Mouse (Mus musculus) MEL (cell line): ENCODE measurements at regions not wholly inside any gene's neighbourhood (a gene's known extent, or its start where the extent isn't known, plus 50 kb on each side); places are given as distances from the start of the nearest gene placed in this dataset.

Experiments used
- DNase-seq: peaks from one replicate; pipeline ENCODE4 v3.0.0; 2011; ENCODE audit warnings: low read depth, low spot score
- H3K27ac ChIP-seq: 2 replicates; pipeline ENCODE4 v1.5.1; 2012; ENCODE audit warnings: low read depth, mild to moderate bottlenecking, control low read depth, low read length, moderate library complexity; ENCODE audit not compliant: control insufficient read depth
- H3K27me3 ChIP-seq, 2 experiments: fragments of 150-350 bp in 1 of 2; sonication (generic) in 1 of 2; 2 replicates each; pipeline ENCODE4 v1.6.1; 2012; ENCODE audit warnings: low read length in 2 of 2, mild to moderate bottlenecking in 2 of 2, improper control_type of control experiment in 1 of 2, moderate library complexity in 1 of 2; ENCODE audit not compliant: insufficient read depth in 2 of 2, control insufficient read depth in 1 of 2
- H3K36me3 ChIP-seq, 2 experiments: 2 replicates each; pipeline ENCODE4 v1.6.1; 2012 to 2014; ENCODE audit warnings: low read length in 2 of 2, improper control_type of control experiment in 1 of 2, inconsistent platforms in 1 of 2, mild to moderate bottlenecking in 1 of 2; ENCODE audit not compliant: insufficient read depth in 2 of 2, control insufficient read depth in 1 of 2
- H3K4me1 ChIP-seq, 2 experiments: fragments of 150-350 bp in 1 of 2; sonication (generic) in 1 of 2; 2 replicates each; pipeline ENCODE4 v1.6.1; 2012; ENCODE audit warnings: low read length in 2 of 2, improper control_type of control experiment in 1 of 2, mild to moderate bottlenecking in 1 of 2; ENCODE audit not compliant: insufficient read depth in 2 of 2, control insufficient read depth in 1 of 2
- H3K4me3 ChIP-seq, 2 experiments: fragments of 150-350 bp in 1 of 2; sonication (generic) in 1 of 2; 2 replicates each; pipeline ENCODE4 v1.5.1; 2012; ENCODE audit warnings: low read depth in 2 of 2, low read length in 2 of 2, mild to moderate bottlenecking in 2 of 2, moderate library complexity in 2 of 2, control low read depth in 1 of 2, improper control_type of control experiment in 1 of 2; ENCODE audit not compliant: control insufficient read depth in 1 of 2, insufficient read depth in 1 of 2
- H3K79me2 ChIP-seq: 2 replicates; pipeline ENCODE4 v1.6.1; 2012; ENCODE audit warnings: mild to moderate bottlenecking, low read length, moderate library complexity; ENCODE audit not compliant: control insufficient read depth, poor library complexity, insufficient read depth
- H3K9ac ChIP-seq: 2 replicates; pipeline ENCODE4 v1.6.1; 2012; ENCODE audit warnings: low read depth, mild to moderate bottlenecking, control low read depth, low read length, moderate library complexity; ENCODE audit not compliant: control insufficient read depth, poor library complexity, severe bottlenecking
- H3K9me3 ChIP-seq: fragments of 150-350 bp; sonication (generic); replicated peaks from 2 replicates; pipeline ENCODE4 v1.6.1; 2012; ENCODE audit warnings: mild to moderate bottlenecking, low read length, improper control_type of control experiment, moderate library complexity; ENCODE audit not compliant: insufficient read depth
- BHLHE40 ChIP-seq: IDR thresholded peaks from 2 replicates; pipeline ENCODE4 v1.6.1; 2012; ENCODE audit warnings: low read depth, mild to moderate bottlenecking, inconsistent platforms, low read length, improper control_type of control experiment, borderline replicate concordance
- CHD1 ChIP-seq: IDR thresholded peaks from 2 replicates; pipeline ENCODE4 v1.6.1; 2012; ENCODE audit warnings: low read depth, mild to moderate bottlenecking, inconsistent platforms, low read length, improper control_type of control experiment
- CHD2 ChIP-seq: IDR thresholded peaks from 2 replicates; pipeline ENCODE4 v1.6.1; 2011; ENCODE audit warnings: low read length, improper control_type of control experiment
- CTCF ChIP-seq, 3 experiments: IDR thresholded peaks in 2 of 3; conservative IDR thresholded peaks in 1 of 3; 2 replicates each; pipeline ENCODE4 v1.5.1; 2011 to 2012; ENCODE audit warnings: low read length in 3 of 3, low read depth in 2 of 3, mild to moderate bottlenecking in 2 of 3, improper control_type of control experiment in 1 of 3, inconsistent platforms in 1 of 3, mixed read lengths in 1 of 3, moderate library complexity in 1 of 3; ENCODE audit not compliant: control insufficient read depth in 1 of 3, insufficient read depth in 1 of 3, poor library complexity in 1 of 3, severe bottlenecking in 1 of 3
- E2F4 ChIP-seq: IDR thresholded peaks from 2 replicates; pipeline ENCODE4 v1.6.1; 2011; ENCODE audit warnings: low read depth, low read length, improper control_type of control experiment, borderline replicate concordance
- EP300 ChIP-seq, 2 experiments: IDR thresholded peaks; 2 replicates each; pipeline ENCODE4 v1.6.1; 2011; ENCODE audit warnings: improper control_type of control experiment in 2 of 2, low read length in 2 of 2, low read depth in 1 of 2, mild to moderate bottlenecking in 1 of 2
- ETS1 ChIP-seq: IDR thresholded peaks from 2 replicates; pipeline ENCODE4 v1.6.1; 2012; ENCODE audit warnings: low read depth, mild to moderate bottlenecking, inconsistent platforms, low read length, improper control_type of control experiment, moderate library complexity
- GABPA ChIP-seq: IDR thresholded peaks from 2 replicates; pipeline ENCODE4 v1.6.1; 2012; ENCODE audit warnings: low read depth, mild to moderate bottlenecking, inconsistent platforms, low read length, improper control_type of control experiment, moderate library complexity
- GATA1 ChIP-seq: IDR thresholded peaks from 2 replicates; pipeline ENCODE4 v1.6.1; 2011; ENCODE audit warnings: low read depth, low read length, improper control_type of control experiment
- KAT2A ChIP-seq: conservative IDR thresholded peaks from 2 replicates; pipeline ENCODE4 v1.6.1; 2012; ENCODE audit warnings: low read depth, low read length, improper control_type of control experiment, inconsistent platforms
- MAFK ChIP-seq: IDR thresholded peaks from 2 replicates; pipeline ENCODE4 v1.6.1; 2011; ENCODE audit warnings: low read depth, mild to moderate bottlenecking, low read length, improper control_type of control experiment, borderline replicate concordance
- MAZ ChIP-seq: IDR thresholded peaks from 2 replicates; pipeline ENCODE4 v1.6.1; 2012; ENCODE audit warnings: low read depth, mild to moderate bottlenecking, inconsistent platforms, low read length, improper control_type of control experiment
- MEF2A ChIP-seq: IDR thresholded peaks from 2 replicates; pipeline ENCODE4 v1.6.1; 2014; ENCODE audit warnings: low read depth, mild to moderate bottlenecking, inconsistent platforms, low read length, improper control_type of control experiment; ENCODE audit not compliant: poor library complexity, insufficient replicate concordance, severe bottlenecking; ENCODE audit errors: extremely low read depth
- MXI1 ChIP-seq: IDR thresholded peaks from 2 replicates; pipeline ENCODE4 v1.6.1; 2011; ENCODE audit warnings: mild to moderate bottlenecking, low read depth, low read length, improper control_type of control experiment
- MYC ChIP-seq: IDR thresholded peaks from 2 replicates; pipeline ENCODE4 v1.6.1; 2011; ENCODE audit warnings: low read depth, mild to moderate bottlenecking, low read length, improper control_type of control experiment, moderate library complexity
- NELFE ChIP-seq: IDR thresholded peaks from 2 replicates; pipeline ENCODE4 v1.6.1; 2011; ENCODE audit warnings: low read depth, low read length, improper control_type of control experiment
- NRF1 ChIP-seq: IDR thresholded peaks from 2 replicates; pipeline ENCODE4 v1.6.1; 2014; ENCODE audit warnings: low read depth, mild to moderate bottlenecking, inconsistent platforms, low read length, improper control_type of control experiment, moderate library complexity; ENCODE audit not compliant: poor library complexity, insufficient read depth, severe bottlenecking
- POLR2AphosphoS2 ChIP-seq: IDR thresholded peaks from 2 replicates; pipeline ENCODE4 v1.6.1; 2011; ENCODE audit warnings: low read length, improper control_type of control experiment
- POLR2AphosphoS5 ChIP-seq: IDR thresholded peaks from 2 replicates; pipeline ENCODE4 v1.6.1; 2012; ENCODE audit warnings: low read depth, borderline replicate concordance, mild to moderate bottlenecking, inconsistent platforms, low read length, moderate library complexity, mixed read lengths
- RAD21 ChIP-seq: IDR thresholded peaks from 2 replicates; pipeline ENCODE4 v1.6.1; 2011; ENCODE audit warnings: mild to moderate bottlenecking, low read depth, low read length, improper control_type of control experiment
- TBP ChIP-seq: IDR thresholded peaks from 2 replicates; pipeline ENCODE4 v1.8.0; 2011; ENCODE audit warnings: low read depth, low read length, improper control_type of control experiment
- USF1 ChIP-seq: IDR thresholded peaks from 2 replicates; pipeline ENCODE4 v1.6.1; 2014; ENCODE audit warnings: low read depth, mild to moderate bottlenecking, inconsistent platforms, low read length, improper control_type of control experiment, moderate library complexity
- ZKSCAN1 ChIP-seq: IDR thresholded peaks from 2 replicates; pipeline ENCODE4 v1.6.1; 2012; ENCODE audit warnings: low read depth, mild to moderate bottlenecking, inconsistent platforms, low read length, improper control_type of control experiment, moderate library complexity

- H3K36me3 ChIP-seq, result no peaks in the 10 kb centered on the region
- no peaks in the 10 kb centered on the region; a peak in 1 of 4 replicates for H3K27me3 ChIP-seq
- no peaks in the 10 kb centered on the region for H3K79me2 ChIP-seq
- no peaks in the 10 kb centered on the region for H3K9me3 ChIP-seq
- H3K4me3 ChIP-seq, result no peak overlapping the region
- no peak overlapping the region for H3K27ac ChIP-seq
- H3K4me1 ChIP-seq, result no peaks in the 10 kb centered on the region
- no peak for TF ChIP-seq BHLHE40
- no peak for TF ChIP-seq NRF1
- no peak for TF ChIP-seq KAT2A
- TF ChIP-seq MAZ, result no peak
- no peak for TF ChIP-seq RAD21
- no peak for TF ChIP-seq ZKSCAN1
- no peak for TF ChIP-seq POLR2AphosphoS5
- no peak for DNase-seq
- H3K9ac ChIP-seq, result no peak overlapping the region
Observed at GRCm38 (mm10) chr9:85617177-85617777, 131.9 kb downstream of the Ibtk start.

- TF ChIP-seq E2F4 (no peak), MAZ (no peak), CTCF (IDR thresholded peaks at IDR 0.05 in 2 of 3, conservative IDR thresholded peaks at IDR 0.05 in 1 of 3; ENCODE audit: control insufficient read depth in 1 of 3, insufficient read depth in 1 of 3, low read depth in 2 of 3, low read length in 3 of 3, poor library complexity in 1 of 3, severe bottlenecking in 1 of 3) (no peak), KAT2A (no peak), MXI1 (no peak), MEF2A (no peak)
- Histone ChIP-seq H3K27ac (no peak overlapping the region), H3K79me2 (no peaks in the 10 kb centered on the region), H3K9me3 (no peaks in the 10 kb centered on the region), H3K36me3 (no peaks in the 10 kb centered on the region), H3K4me1 (no peaks in the 10 kb centered on the region), H3K4me3 (no peak overlapping the region), H3K27me3 (no peaks in the 10 kb centered on the region; a peak in 1 of 4 replicates), H3K9ac (no peak overlapping the region)
- no peak for DNase-seq
Observed at GRCm38 (mm10) chr9:85616266-85616869, 132.8 kb downstream of the Ibtk start.

DNA sequence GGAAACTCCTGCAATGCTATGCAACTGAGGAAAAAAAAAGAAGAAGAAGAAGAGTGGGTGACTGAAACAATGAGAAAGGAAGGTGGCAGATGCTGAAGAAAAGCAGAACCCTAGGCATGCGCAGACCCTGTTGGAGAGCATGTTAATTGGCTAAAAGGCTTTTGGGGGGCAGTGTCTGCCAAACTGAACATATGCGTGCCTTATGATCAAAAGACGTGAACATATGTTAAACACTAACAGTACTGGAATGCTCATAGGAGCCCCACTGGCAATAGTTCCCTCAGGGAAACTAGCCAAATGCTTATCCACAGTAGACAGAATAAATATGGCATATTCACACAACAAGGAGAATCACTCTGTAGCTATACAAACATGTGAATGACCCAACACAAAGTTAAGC, 140.0 kb downstream of the Ibtk start:
- Histone ChIP-seq H3K27me3 (no peaks in the 10 kb centered on the region), H3K4me1 (no peaks in the 10 kb centered on the region), H3K79me2 (no peaks in the 10 kb centered on the region), H3K27ac (no peak overlapping the region), H3K36me3 (no peaks in the 10 kb centered on the region), H3K9ac (no peak overlapping the region), H3K9me3 (no peaks in the 10 kb centered on the region), H3K4me3 (no peak overlapping the region)
- DNase-seq, result no peak
- TF ChIP-seq GATA1 (no peak), CTCF (IDR thresholded peaks at IDR 0.05 in 2 of 3, conservative IDR thresholded peaks at IDR 0.05 in 1 of 3; ENCODE audit: control insufficient read depth in 1 of 3, insufficient read depth in 1 of 3, low read depth in 2 of 3, low read length in 3 of 3, poor library complexity in 1 of 3, severe bottlenecking in 1 of 3) (no peak), MYC (no peak), POLR2AphosphoS5 (no peak), ZKSCAN1 (no peak), GABPA (no peak), TBP (no peak), MXI1 (no peak), USF1 (no peak), EP300 (IDR thresholded peaks at IDR 0.05; ENCODE audit: low read depth in 1 of 2, low read length in 2 of 2) (no peak), MAZ (no peak), POLR2AphosphoS2 (no peak), ETS1 (no peak), NRF1 (no peak), CHD1 (no peak), MAFK (no peak), BHLHE40 (no peak), NELFE (no peak), CHD2 (no peak)
